Mouse (Mus musculus) ovary, adult 18-20 months (tissue): ENCODE results near the gene Grin3b.

Source experiments
- DNase-seq: peaks from one replicate; pipeline ENCODE4 v3.0.0; 2022; ENCODE audit warnings: low spot score, mixed read lengths

Gene Grin3b

DNA sequence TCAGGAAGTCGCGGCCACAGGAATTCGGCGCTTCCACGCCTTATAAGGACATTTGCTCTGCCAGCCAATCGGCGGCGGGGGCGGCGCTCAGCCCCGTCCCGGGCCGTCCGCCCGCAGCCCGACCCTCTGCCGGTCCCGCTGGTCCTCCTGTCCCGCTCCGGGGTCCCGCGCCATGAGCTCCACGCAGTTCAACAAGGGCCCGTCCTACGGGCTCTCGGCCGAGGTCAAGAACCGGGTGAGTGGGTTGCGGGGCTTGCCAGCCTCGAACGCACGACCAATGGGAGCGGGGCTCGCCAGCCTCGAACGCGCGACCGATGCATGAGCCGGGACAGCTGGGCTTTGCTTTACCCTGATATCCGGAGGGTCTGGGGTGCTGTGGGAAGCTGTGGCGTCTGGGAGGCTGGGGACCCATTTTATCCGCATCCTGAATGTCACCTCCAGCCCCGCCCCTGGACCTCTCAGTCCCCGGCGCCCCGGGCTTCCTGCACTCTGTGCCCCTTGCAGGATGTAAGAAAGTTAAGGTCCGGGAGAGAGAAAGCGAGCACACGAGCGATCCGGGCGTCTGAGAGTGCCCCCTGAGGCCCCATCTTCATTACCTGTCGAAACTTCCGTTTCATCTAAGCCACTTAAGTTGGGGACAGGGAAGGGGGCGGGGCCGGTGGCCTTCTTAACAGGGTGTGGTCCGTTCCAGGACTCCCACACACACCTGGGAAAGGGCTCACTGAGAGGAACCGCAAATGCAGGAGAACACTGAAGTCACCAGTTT is 18.2 kb downstream of the Grin3b start, which contains the start of gene Cnn2:
TSS of gene Cnn2 (plus strand) at position 79 of the 766 bp plus-strand sequence.
- no peak for DNase-seq

- DNase-seq = no peak
Observed at GRCm38 (mm10) chr10:79989272-79989786, 18.8 kb downstream of the Grin3b start.

GRCm38 (mm10) chr10:79989870-79990269 is 19.4 kb downstream of the Grin3b start:
- no peak for DNase-seq

- no peak for DNase-seq
Observed at GRCm38 (mm10) chr10:79991099-79991498, 20.6 kb downstream of the Grin3b start.

DNA sequence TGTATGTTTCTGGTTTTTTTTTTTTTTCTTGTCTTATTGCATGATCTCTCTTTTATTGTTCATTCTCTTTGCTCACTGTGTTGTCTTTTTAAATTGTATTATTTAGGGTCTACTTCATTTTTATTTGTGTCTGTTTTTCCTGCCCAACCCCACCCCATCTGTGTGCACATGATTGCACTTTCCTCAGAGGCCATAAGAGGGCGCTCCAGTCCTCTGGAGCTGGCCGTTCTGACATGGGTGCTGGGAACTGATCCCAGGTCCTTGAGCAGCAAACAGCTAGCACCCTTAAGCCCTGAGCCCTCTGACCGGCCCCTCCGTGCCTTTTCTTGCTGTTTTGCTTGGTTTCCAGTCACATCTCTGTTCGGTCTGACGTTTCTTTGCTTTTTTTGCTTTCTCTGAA is 21.0 kb downstream of the Grin3b start:
- DNase-seq = no peak

- no peak for DNase-seq
Observed at GRCm38 (mm10) chr10:79994397-79995115, 24.0 kb downstream of the Grin3b start.

DNA sequence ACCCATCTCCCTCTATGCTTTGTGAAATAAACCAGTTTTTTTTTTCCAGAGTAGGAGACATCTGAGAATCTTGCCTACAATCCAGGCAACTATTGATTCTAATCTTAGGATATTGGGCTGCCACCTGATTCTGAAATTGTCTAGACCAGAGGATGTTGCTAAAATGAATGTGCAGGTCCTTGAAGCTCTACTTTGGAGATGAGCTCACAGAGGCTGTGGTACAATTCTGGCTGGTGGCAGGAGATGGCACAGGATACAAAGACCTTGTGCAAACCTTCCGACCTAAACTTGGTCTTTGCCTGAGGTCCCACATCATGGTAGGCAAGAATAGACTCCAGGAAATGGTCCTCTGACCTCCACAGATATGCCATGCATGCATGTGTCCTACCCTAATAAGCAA is 25.1 kb downstream of the Grin3b start:
- no peak for DNase-seq

DNA sequence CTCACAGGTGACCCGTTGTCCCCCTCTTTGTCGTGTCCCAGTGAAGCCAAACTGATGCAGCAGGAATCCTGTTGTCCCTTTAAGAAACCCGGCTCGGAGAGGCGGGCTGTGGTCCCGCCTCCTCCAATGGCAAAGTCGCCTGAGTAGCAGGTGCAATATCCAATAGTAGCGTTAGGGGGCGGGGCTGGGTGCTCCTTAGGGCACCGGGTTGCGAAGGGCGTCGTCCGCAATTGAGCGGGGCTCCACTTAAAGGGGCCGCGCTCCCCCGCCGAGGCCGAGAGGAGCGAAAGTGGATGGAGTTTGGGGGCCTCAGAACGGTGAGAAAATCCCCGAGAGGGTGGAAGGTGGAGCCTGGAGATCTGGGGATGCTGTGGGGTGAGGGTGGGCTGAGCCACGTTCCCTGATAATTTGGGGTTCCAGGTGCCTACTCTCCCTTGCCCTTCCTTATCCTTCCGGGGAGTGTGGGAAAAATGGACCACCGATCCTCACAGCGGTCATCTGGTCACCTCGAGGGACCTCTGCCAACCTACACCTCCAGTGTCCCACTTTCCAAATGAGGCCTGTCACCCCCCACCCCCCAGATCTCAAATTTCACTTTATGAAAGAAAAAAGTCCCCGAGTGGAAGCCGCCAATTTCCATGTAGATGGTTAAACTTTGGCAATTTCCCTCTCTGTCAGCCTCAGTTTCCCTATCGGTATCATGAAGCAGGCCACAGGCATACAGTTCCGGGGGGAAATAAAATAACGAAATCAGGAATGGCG is 25.9 kb downstream of the Grin3b start, which contains the start of gene Abca7:
TSS of gene Abca7 (plus strand) at position 223 of the 762 bp plus-strand sequence.
- peak; percentile 90 for DNase-seq

- DNase-seq = no peak
Observed at GRCm38 (mm10) chr10:79997034-79997760, 26.7 kb downstream of the Grin3b start.

DNA sequence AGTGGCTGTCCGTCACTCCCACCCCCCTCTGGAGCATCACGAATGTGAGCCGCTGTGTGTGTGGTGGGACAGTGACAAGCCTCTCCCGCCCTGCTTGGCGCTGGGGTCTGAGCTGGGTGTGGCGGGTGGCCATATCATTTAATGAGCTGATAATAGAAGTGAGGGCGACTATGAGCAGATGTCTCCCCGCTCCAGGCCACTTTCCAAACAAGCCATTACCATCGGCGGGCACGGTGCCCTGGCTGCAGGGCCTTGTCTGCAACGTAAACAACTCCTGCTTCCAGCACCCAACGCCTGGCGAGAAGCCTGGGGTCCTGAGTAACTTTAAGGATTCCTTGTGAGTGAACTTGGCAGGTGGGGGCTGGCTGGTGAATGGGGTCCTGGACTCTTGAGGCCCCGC is 27.3 kb downstream of the Grin3b start:
- DNase-seq = peak; percentile 74

GRCm38 (mm10) chr10:80001945-80002344 is 31.4 kb downstream of the Grin3b start:
- no peak for DNase-seq

DNA sequence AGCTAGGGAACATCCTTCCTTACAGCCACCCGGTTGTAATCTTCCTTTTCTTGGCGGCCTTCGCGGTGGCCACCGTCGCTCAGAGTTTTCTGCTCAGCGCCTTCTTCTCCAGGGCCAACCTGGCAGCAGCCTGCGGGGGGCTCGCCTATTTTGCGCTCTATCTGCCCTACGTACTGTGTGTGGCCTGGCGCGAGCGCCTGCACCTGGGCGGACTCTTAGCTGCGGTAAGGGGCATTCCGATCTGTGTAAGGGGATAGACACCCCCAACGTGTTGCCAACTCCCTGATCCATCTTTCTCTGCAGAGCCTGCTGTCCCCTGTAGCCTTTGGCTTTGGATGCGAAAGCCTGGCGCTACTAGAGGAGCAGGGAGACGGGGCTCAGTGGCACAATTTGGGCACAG is 32.3 kb downstream of the Grin3b start:
- DNase-seq = no peak

GRCm38 (mm10) chr10:80003374-80004232 is 33.1 kb downstream of the Grin3b start:
- no peak for DNase-seq

- DNase-seq = peak; percentile 72
Observed at GRCm38 (mm10) chr10:80004233-80004705, 33.8 kb downstream of the Grin3b start.

DNA sequence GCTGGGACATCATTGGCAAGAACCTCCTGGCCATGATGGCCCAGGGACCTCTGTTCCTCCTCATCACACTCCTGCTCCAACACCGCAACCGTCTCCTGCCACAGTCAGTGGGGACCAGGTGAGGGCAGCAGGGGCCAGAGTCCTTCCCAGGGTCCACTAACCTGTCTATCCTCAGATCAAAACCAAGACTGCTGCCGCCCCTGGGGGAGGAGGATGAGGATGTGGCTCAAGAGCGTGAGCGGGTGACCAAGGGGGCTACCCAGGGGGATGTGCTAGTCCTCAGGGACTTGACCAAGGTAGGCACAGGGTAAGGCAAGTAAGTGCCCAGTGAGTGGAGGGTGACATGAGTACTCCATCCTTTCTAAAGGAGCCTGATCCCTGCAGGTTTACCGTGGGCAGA is 41.2 kb downstream of the Grin3b start:
- DNase-seq = no peak

GRCm38 (mm10) chr10:80013609-80014008 is 43.1 kb downstream of the Grin3b start:
- no peak for DNase-seq

- DNase-seq = no peak
Observed at GRCm38 (mm10) chr10:80014484-80015290, 44.2 kb downstream of the Grin3b start.

DNA sequence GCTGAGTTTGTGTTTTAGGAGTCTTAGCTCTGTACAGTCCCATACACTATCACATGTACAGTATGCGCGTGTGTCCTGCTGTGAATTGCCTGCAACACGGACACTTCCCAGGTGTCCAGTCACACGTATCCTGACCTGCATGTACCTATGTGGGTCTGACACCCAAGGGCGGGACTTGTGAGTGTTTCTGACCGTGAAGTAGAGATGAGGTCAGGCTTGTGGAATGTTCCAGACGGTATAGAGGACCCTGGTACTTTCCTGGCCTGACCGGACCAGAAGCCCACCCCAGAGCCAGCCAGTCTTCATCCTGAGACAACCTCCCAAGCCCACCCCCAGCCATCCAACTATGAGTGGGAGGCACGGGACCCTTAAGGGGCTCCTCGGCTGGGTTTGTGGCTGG is 45.1 kb downstream of the Grin3b start:
- DNase-seq = no peak

- no peak for DNase-seq
Observed at GRCm38 (mm10) chr10:80016511-80016910, 46.0 kb downstream of the Grin3b start, which contains the start of gene Arhgap45. Gene Arhgap45, plus strand, starts transcription at chr10:80016653.

DNA sequence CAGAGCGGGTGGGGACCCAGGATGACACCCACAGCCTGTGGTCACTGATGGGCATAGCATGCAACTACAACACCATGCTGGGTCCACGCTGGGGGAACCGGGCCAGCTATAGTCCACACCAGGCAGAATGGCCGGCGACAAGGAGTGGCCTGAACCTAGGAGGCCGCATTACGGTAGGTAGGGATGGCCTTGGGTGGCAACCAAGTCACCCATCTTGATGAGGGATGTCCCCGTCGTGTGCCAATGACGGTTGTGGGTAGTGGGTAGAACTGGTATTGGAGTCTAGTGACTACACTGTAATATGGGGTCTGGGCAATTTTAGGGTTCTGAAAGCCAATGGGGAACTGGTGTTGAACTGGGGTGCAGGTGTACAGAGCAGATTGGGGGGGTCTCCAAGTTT is 46.4 kb downstream of the Grin3b start:
- no peak for DNase-seq
